Mouse (Mus musculus) kidney, embryonic 16.5 days (tissue): ENCODE measurements around the gene Man2a1. TPM values are rescaled to one million over a fixed set of nuclear protein-coding genes. Genes with fewer than 3 reads are reported as not detected.

ENCODE experiments used
- ATAC-seq: fragments of 200-750 bp; cut with Nextera tagmentation; 2 replicates; pipeline ENCODE4 v1.8.0; 2017; ENCODE audit warnings: moderate TSS enrichment; ENCODE audit not compliant: low FRiP score, low TSS enrichment
- H3K27ac ChIP-seq: fragments of 300-500 bp; sonication (generic); 2 replicates; pipeline ENCODE4 v1.5.1; 2014; ENCODE audit warnings: low read length
- H3K27me3 ChIP-seq: fragments of 300-500 bp; sonication (generic); 2 replicates; pipeline ENCODE4 v1.6.1; 2014; ENCODE audit warnings: low read length, control low read depth, mixed read lengths; ENCODE audit not compliant: insufficient read depth
- H3K36me3 ChIP-seq: fragments of 300-500 bp; sonication (generic); 2 replicates; pipeline ENCODE4 v1.6.1; 2014; ENCODE audit warnings: low read length, control low read depth, mixed read lengths; ENCODE audit not compliant: insufficient read depth
- H3K4me1 ChIP-seq: fragments of 300-500 bp; sonication (generic); 2 replicates; pipeline ENCODE4 v1.6.1; 2014; ENCODE audit warnings: low read length, control low read depth, mixed read lengths; ENCODE audit not compliant: insufficient read depth
- H3K4me2 ChIP-seq: fragments of 300-500 bp; sonication (generic); replicated peaks from 2 replicates; pipeline ENCODE4 v1.6.1; 2014; ENCODE audit warnings: low read depth, low read length
- H3K4me3 ChIP-seq: fragments of 300-500 bp; sonication (generic); 2 replicates; pipeline ENCODE4 v1.5.1; 2014; ENCODE audit warnings: mild to moderate bottlenecking, low read length
- H3K9ac ChIP-seq: fragments of 300-500 bp; sonication (generic); replicated peaks from 2 replicates; pipeline ENCODE4 v1.6.1; 2014; ENCODE audit warnings: low read length
- H3K9me3 ChIP-seq: fragments of 300-500 bp; sonication (generic); 2 replicates; pipeline ENCODE4 v1.6.1; 2016; ENCODE audit warnings: low read length, control low read depth
- WGBS: fragments of 180-500 bp; shearing (Covaris S2); extraction: QIAGEN DNeasy Blood & Tissue Kit; methylation state at CpG from one replicate; pipeline ENCODE4 v1.1.7; 2014; 5-methylcytosine and 5-hydroxymethylcytosine counted together
- polyA plus RNA-seq: library from polyadenylated mRNA; unstranded; fragments of >200 nt; fragmentation: Nextera tagmentation; extraction: Ambion mirVana; gene quantifications from 2 replicates; pipeline ENCODE4 v1.2.1, GENCODE M21; 2015

Gene Man2a1
- polyA plus RNA-seq, 1 experiment from 2014 or later, result 7.3 TPM

DNA sequence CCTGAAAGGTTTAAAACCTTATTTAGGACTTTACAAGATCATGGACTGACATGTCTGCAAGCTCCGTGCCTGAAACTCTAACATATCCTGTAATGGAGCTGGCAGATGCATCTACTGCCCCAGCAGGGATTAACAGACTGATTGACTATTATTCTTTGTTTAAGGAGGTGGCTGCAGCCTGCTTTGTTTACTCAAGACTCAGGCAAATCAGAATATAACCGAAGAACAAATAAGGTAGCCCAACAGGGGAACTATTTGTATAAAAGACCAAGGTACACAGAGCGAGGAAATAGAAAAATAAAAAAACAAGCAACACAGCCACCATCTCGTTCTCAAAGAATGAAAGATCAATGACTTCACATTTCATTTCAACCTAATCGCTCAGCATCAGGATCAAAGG is 23.1 kb upstream of the Man2a1 start:
- Histone ChIP-seq H3K4me1 (no peaks in the 10 kb centered on the region), H3K27ac (no peak overlapping the region), H3K27me3 (no peaks in the 10 kb centered on the region), H3K9me3 (no peaks in the 10 kb centered on the region), H3K9ac (no peak overlapping the region), H3K36me3 (no peaks in the 10 kb centered on the region), H3K4me2 (no peak overlapping the region), H3K4me3 (no peak overlapping the region)
- WGBS, result 48% methylated on average over 5 of the region's 5 CpGs
- ATAC-seq, result no peak

DNA sequence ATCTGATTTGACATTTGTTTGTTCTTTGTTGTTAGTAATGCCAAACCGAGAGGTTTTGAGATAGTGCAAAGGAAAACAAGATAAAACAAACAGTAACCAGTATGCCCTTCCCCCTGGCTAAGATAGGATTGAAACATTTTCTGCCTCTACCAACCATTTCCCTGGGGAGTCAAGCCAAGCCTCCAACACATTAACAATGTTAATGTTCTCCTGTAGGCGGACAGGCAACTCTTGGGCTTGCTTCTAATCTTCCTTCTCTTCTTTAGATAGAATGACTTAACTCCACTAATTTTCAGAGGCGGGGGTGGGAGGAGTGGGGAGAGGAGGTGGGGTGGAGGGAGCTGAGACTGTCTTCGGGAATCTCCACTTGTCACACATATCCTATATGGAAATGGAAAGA is 22.2 kb upstream of the Man2a1 start:
- H3K27ac ChIP-seq, result no peak overlapping the region

DNA sequence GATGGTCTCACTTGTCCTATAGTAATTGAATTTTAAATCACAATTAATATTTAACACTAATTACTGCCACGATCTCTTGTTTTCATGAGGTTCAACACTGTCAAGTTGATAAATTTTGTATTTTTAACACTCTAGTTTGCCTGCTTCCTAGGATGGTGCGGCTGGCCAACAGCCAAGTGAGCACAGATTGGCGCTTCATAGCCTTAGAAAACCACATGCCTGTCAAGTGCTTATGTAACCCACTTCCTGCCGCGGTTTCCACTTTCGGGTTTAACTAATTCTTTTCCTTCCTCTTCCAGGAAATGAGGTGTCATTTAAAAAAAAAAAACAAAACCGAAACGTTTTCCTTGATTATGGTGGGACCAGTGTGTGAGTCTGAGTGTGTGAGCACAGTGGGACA is 20.8 kb upstream of the Man2a1 start:
- no peaks in the 10 kb centered on the region for H3K36me3 ChIP-seq
- no peaks in the 10 kb centered on the region for H3K27me3 ChIP-seq
- no peak overlapping the region for H3K9ac ChIP-seq
- H3K4me3 ChIP-seq, result no peak overlapping the region
- H3K9me3 ChIP-seq, result no peaks in the 10 kb centered on the region
- WGBS, result 53% methylated on average over 8 of the region's 8 CpGs
- no peak overlapping the region for H3K4me2 ChIP-seq
- H3K4me1 ChIP-seq, result no peaks in the 10 kb centered on the region
- no peak overlapping the region for H3K27ac ChIP-seq
- ATAC-seq, result no peak

More for the DNA sequence above, 22.2 kb upstream of the Man2a1 start:
- 39% methylated on average over 4 of the region's 4 CpGs for WGBS
- Histone ChIP-seq H3K4me3 (no peak overlapping the region), H3K36me3 (no peaks in the 10 kb centered on the region), H3K27me3 (no peaks in the 10 kb centered on the region), H3K9ac (no peak overlapping the region), H3K4me2 (no peak overlapping the region), H3K9me3 (no peaks in the 10 kb centered on the region), H3K4me1 (no peaks in the 10 kb centered on the region)
- ATAC-seq, result no peak

DNA sequence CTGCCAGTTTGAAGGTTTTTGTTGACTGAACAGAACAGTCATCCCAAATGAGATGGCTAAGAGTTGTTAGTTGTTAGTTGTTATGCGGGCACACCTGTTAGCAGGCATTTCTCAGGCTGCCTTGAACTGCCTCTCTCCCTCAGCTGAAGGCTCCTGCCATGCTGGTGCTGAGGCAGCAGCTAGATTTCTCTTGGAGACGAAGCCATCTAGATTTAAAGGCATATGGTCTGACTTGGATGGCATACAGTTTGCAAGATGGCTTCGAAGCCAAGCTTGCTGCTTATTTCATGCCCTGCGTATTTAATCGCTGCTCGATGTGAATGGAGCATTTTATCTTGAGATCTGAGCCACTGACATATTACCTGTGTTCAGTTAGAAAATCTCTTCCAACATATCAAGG is 19.4 kb upstream of the Man2a1 start:
- Histone ChIP-seq H3K9me3 (no peaks in the 10 kb centered on the region), H3K4me3 (no peak overlapping the region), H3K36me3 (no peaks in the 10 kb centered on the region), H3K4me2 (no peak overlapping the region), H3K9ac (no peak overlapping the region), H3K27me3 (no peaks in the 10 kb centered on the region), H3K4me1 (no peaks in the 10 kb centered on the region), H3K27ac (no peak overlapping the region)
- ATAC-seq, result no peak
- WGBS, result 90% methylated on average over 6 of the region's 6 CpGs

DNA sequence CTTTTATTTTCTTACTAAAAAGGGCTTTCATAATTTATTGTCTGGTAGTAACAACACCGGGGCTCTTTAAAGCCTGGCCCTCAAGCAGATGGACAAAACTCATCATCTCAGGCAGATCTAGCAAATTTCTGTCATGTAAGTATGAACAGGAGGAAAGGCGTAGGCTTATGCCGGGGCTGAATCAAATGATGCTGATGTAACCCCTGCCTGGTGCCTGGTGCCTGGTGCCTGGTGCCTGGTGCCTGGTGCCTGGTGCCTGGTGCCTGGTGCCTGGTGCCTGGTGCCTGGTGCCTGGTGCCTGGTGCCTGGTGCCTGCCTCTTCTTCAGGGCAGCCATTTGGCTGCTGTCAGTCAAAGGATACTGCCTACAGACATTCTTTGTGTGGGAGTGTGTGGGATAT is 18.6 kb upstream of the Man2a1 start:
- Histone ChIP-seq H3K9me3 (no peaks in the 10 kb centered on the region), H3K4me1 (no peaks in the 10 kb centered on the region), H3K9ac (no peak overlapping the region), H3K27me3 (no peaks in the 10 kb centered on the region), H3K4me2 (no peak overlapping the region), H3K27ac (no peak overlapping the region), H3K4me3 (no peak overlapping the region), H3K36me3 (no peaks in the 10 kb centered on the region)
- ATAC-seq, result no peak
- 80% methylated on average over 3 of the region's 3 CpGs for WGBS

DNA sequence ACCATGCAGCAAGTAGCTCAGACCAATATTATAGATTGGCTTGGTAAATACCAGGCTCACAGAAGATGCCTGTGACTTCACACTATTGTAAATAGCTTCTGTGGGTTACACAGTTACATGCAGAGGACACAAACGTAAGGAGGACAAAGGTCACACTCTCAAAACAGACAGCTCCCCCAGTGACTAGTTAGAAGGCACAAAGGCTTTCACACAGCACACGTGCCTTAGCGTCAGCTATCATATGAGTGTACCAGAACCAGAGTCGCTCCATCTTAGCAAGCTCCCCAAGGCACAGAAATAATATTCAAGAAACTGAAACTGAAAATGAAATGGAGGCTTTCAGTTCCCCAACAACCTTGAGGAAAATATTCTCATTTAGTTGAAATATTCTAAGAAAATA is 10.1 kb upstream of the Man2a1 start:
- no peak for ATAC-seq
- no peak overlapping the region for H3K4me3 ChIP-seq
- no peak overlapping the region for H3K4me2 ChIP-seq
- H3K9ac ChIP-seq, result no peak overlapping the region
- H3K27me3 ChIP-seq, result no peaks in the 10 kb centered on the region
- no peak overlapping the region for H3K27ac ChIP-seq
- H3K4me1 ChIP-seq, result no peaks in the 10 kb centered on the region
- H3K36me3 ChIP-seq, result no peaks in the 10 kb centered on the region
- H3K9me3 ChIP-seq, result peaks cover 3% of the 10 kb centered on the region; the same call in 1 of the 2 replicates
- 39% methylated on average over 4 of the region's 4 CpGs for WGBS

DNA sequence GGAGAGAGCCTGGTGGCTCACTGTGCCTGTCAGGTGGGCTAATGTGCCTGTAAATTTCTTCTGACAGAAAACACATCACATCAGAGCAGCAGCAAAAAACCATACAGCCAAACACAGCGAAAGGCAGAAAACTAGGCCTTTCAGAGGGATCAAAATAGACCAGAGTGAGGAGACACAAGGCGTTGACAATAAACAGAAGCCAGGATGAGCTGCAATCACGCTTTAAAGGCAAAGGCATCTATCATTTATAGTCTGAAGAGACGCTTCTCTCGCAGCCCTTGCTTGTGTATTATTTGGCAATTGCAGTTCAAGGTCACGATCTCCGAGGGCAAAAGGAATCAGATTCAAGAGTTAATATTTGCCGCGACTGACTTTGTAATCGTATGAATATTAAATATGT is 9.2 kb upstream of the Man2a1 start:
- no peak for ATAC-seq

DNA sequence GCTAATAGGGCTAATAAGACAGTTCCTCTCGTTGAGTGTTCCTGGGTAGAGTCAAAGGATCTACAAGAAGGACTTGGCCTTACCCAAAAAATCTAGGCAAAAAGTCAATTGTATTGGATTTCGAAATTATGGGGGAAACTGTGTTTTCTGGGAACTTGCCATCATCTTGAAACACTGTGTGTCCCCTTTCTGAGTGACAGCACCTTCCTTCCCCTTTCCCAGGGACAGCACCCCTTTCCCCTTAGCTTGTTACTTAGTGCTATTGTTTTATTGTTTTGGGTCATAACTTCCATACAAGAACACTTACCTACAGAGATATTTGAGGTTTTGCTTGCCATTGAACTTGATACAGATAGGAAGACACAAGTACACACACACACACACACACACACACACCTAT is 8.2 kb upstream of the Man2a1 start:
- H3K27ac ChIP-seq, result no peak overlapping the region
- H3K27me3 ChIP-seq, result no peaks in the 10 kb centered on the region
- ATAC-seq, result no peak
- H3K9me3 ChIP-seq, result peaks cover 3% of the 10 kb centered on the region; the same call in 1 of the 2 replicates
- no peak overlapping the region for H3K9ac ChIP-seq
- 82% methylated on average over 2 of the region's 2 CpGs for WGBS
- no peak overlapping the region for H3K4me3 ChIP-seq
- H3K4me2 ChIP-seq, result no peak overlapping the region
- H3K36me3 ChIP-seq, result no peaks in the 10 kb centered on the region
- no peaks in the 10 kb centered on the region for H3K4me1 ChIP-seq

More for the DNA sequence above, 9.2 kb upstream of the Man2a1 start:
- H3K27me3 ChIP-seq, result no peaks in the 10 kb centered on the region
- H3K9ac ChIP-seq, result no peak overlapping the region
- H3K4me3 ChIP-seq, result no peak overlapping the region
- H3K4me2 ChIP-seq, result no peak overlapping the region
- H3K4me1 ChIP-seq, result no peaks in the 10 kb centered on the region
- H3K27ac ChIP-seq, result no peak overlapping the region
- WGBS, result 80% methylated on average over 10 of the region's 10 CpGs
- H3K36me3 ChIP-seq, result no peaks in the 10 kb centered on the region
- H3K9me3 ChIP-seq, result peaks cover 3% of the 10 kb centered on the region; the same call in 1 of the 2 replicates

DNA sequence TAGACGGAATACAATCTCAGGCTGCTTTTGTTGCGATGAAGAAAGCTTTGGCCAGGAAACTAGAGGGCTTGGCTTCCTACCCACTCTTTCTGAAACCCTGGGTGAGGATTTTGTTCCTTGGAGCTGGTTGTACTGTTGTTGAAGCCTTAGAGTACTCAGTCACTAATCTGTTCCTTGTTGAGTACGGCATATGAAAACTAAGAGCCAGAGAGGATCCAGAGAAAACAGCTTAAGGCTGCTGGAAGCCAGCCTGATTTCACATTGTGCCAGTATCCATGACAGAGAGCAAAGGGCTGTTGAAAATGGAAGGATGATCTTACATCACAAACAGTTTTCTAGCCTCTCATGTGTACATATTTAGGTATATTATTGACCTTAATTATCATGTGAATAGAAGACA is 7.7 kb upstream of the Man2a1 start:
- H3K4me1 ChIP-seq, result no peaks in the 10 kb centered on the region
- no peaks in the 10 kb centered on the region for H3K27me3 ChIP-seq
- WGBS, result 87% methylated on average over 3 of the region's 3 CpGs
- no peak overlapping the region for H3K4me3 ChIP-seq
- H3K9ac ChIP-seq, result no peak overlapping the region
- ATAC-seq, result no peak
- H3K9me3 ChIP-seq, result peaks cover 3% of the 10 kb centered on the region; the same call in 1 of the 2 replicates
- H3K36me3 ChIP-seq, result no peaks in the 10 kb centered on the region
- no peak overlapping the region for H3K4me2 ChIP-seq
- no peak overlapping the region for H3K27ac ChIP-seq

DNA sequence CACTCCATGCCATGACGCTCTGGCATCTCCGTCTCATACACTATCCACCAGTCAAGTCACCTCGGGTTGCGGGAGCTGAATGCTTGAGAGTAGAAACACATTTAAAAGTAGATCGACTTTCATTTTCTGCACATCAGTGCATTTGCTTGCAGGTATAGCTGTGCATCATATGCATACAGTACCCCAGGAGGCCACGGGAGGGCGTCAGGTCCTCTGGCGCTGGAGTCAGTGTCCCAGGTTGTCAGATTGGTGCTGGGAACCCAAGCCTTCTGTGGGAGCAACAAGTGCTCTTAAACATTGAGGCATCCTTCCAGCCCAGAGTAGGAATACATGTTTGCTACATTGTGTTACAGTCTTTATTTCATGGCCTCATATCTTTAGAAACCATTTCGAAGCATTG is 2.8 kb upstream of the Man2a1 start:
- H3K27ac ChIP-seq, result no peak overlapping the region
- WGBS, result 86% methylated on average over 9 of the region's 9 CpGs
- H3K4me3 ChIP-seq, result no peak overlapping the region
- ATAC-seq, result no peak
- H3K9ac ChIP-seq, result no peak overlapping the region
- peaks cover 3% of the 10 kb centered on the region; the same call in 1 of the 2 replicates for H3K9me3 ChIP-seq
- H3K36me3 ChIP-seq, result no peaks in the 10 kb centered on the region
- H3K4me1 ChIP-seq, result peaks cover 14% of the 10 kb centered on the region
- H3K4me2 ChIP-seq, result no peak overlapping the region
- no peaks in the 10 kb centered on the region for H3K27me3 ChIP-seq
